Mouse (Mus musculus): ENCODE data around the gene Eif2d.

The Eif2d gene

GRCm38 (mm10) chr1:131153018-131153629, at the start of gene Eif2d:
TSS of gene Eif2d (plus strand) at chr1:131153181.
- peak; percentile 92 for DNase-seq (ENCODE audit: low spot score)

- no peak for DNase-seq (ENCODE audit: low spot score)
Observed at GRCm38 (mm10) chr1:131103776-131104424, 49.1 kb upstream of the Eif2d start.

GRCm38 (mm10) chr1:131107575-131108308, 45.2 kb upstream of the Eif2d start:
- no peak for DNase-seq (ENCODE audit: low spot score)

DNA sequence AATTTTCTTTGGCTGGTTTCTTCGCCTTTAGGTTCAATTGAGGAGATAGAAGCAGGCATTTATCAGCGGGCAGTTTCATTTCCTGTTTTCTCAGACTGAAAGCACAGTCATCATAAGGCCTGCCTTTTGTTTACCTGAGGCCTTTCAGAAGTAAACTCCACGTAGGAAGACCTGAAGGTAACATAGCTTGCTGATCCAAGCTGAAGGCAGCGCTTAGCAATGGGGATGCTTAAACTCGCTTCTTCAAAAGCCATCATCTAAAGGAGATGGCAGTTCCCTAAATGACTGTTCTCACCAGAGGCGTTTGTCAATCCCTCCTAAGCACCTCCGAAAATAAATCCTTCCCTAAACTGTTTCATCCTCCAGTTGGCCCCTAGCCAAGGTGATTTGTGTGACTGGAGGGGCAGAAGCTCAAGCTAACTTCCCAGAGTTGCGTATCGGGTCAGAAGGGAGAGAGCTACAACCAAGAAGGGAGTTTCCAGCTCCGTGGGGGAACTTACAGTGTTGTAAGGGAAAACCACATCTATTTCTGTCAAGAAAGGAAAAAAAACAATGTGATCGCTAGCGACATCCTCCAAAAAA, 42.4 kb upstream of the Eif2d start:
- no peak for DNase-seq (ENCODE audit: low spot score)

DNA sequence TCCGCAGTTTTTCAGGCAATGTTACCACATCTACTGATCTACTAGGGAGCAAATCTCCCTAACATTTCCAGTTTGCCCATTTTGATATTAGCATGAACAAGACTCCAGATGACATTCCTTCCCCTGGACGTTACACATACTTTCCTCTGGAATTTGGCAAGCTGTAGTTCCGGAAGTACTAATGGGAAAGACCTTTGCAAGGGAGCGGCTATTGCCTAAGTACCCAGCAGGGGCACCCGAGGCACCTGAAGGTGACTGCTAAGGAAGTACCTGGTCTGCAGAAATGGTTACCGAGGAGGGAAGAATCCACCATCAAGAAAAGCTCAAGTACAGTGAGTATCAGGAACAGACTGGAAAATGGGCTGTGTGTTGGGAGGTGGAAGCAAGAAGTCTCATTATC, 40.4 kb upstream of the Eif2d start:
- peak; percentile 66 for DNase-seq (ENCODE audit: low spot score)

GRCm38 (mm10) chr1:131115932-131116331, 37.0 kb upstream of the Eif2d start:
- DNase-seq (ENCODE audit: low spot score): peak; percentile 82

DNA sequence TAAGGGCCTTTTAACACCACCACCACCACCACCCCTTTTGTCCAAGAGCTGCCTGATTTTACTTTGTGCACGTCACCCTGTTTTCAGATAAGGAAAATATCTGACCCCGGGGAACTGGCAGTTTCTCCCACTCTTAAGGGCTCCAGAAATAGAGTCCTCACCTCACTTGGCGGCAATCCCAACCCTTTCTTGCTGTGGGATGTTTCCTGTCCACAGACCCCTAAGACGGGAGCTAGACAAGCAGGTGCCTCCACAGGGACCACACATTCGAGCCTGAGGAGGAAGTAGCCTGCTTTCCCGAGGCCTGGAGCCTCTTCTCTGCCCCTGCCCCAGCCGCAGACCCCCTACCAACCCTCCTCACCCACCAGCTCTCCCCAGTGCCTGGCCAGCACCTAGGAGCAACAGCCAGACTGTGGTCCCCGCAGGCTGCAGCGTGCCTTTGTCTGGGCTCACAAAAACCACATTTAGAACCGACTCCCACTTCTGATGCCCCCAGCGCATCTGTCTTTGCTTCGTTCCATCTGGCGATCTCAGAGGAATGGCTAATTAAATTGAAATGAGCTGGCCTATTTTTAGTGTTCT, 36.5 kb upstream of the Eif2d start:
- DNase-seq (ENCODE audit: low spot score): peak; percentile 56

DNA sequence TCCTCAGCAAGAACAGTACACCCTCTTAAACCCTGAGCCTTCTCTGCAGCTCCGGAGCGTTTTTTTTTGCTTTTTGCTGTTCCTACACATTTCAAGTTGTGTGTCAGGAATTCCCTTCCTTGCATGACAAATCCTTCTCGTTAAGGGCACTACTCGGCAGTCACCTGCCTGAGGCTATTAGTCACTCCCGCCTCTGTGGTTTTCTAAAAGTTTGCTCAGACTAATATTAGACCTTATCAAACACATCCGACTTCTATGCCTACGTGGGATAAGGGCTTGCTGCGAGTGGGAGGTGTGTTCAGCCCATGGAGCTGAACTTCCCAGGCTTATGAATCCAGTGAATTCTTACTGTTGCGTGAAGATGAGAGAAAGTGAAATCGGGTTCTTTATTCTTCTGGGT, 34.5 kb upstream of the Eif2d start:
- DNase-seq (ENCODE audit: low spot score): no peak

DNA sequence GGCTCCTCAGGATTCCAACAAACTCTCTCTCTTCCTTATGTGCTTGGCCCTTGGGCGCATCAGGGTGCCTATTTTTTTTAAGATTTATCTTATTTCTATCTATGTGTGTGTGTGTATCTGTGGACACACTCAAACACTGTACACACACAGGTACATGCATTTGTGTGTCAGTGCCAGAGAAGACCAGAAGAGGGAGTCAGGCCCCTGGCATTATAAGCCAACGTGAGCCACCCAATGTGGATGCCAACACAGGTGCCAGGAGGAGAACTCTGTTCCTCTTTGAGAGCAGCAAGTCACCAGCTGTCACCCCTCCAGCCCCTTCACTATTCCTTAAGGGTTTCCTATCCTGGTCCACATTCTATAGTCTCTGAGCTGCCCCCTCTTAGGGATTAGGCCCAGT, 34.0 kb upstream of the Eif2d start:
- DNase-seq (ENCODE audit: low spot score): no peak

- no peak for DNase-seq (ENCODE audit: low spot score)
Observed at GRCm38 (mm10) chr1:131121987-131122386, 31.0 kb upstream of the Eif2d start.

- DNase-seq (ENCODE audit: low spot score): no peak
Observed at GRCm38 (mm10) chr1:131123522-131124265, 29.3 kb upstream of the Eif2d start.

DNA sequence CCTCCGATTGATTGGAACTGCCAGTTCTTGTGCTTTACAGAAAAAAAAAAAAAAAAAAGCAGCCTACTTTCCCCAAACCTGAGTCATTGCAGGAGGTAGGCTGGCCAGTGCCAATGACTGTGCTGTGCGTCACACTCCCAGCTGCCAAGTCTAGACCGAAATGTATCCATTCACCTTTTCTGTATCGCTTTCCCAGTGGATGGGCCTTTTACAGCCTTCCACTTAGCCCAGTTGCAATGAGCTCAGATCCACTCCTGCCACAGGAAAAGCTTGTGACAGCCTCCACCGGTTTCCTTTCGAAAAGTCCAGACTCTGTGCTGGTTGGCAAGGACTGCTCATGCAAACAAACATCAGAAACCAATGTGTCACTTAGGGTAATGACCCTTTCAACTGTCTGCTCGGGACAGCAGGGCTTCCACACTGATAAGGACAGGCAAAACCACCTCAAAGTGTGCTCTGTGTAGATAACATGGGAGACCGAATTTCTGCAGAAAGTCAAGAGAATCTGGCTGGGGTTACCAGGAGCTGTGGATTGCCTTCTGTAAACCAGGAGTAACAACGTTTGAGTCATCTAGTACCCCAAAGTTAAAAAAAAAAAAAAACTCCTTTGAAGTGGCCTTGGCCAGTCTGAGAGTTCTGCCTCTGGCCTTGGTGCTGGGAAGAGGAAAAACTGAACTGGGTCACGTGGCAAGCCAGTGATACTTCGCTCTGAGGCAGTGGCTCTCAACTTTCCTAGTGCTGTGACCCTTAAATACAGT, 26.8 kb upstream of the Eif2d start:
- DNase-seq (ENCODE audit: low spot score): no peak

DNA sequence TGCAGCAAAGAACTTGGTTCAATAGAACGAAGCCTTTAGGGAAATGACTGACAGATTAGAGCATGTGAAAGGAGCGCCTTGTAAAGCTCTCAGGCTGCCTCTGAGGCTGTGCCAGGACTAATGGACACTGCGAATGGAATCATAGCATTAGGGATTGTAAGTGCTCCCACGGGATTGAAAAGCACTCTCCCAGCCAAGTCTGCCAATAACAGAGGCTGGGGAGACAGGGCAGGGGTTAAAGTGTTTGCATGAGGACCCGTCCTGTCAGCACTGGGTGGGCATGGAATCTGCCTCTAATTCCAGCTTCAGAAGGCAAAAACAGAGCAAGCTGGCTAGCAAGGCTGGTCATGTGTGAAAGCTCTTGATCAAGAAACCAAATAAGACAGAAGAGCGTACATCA, 18.8 kb upstream of the Eif2d start:
- DNase-seq (ENCODE audit: low spot score): no peak

DNA sequence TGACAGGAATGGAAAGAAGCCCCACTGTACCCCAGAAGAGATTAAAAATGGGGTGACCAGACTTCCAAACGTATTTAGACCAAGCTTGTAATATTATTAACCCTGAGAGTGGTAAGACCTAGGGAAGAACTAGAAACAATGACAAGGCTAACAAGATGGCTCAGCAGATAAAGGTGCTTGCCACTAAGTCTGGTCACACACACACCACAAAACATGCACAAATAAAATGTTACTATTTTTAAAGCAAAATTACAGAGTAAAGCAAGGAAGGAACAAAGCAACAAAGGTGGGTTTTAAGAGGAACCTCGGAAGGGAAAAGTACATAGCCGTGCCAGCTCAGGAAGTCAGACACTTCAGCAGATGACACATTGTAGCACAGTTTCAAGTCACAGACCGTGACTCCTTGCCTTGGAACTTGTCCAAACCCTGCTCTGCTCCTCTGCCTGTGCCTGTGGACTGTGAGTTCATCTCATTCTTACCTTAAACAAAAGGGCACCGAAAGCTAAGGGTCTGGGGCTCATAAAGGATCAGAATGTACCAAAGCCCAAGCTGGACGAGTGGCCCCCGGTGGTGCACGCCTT, 17.9 kb upstream of the Eif2d start:
- DNase-seq (ENCODE audit: low spot score): peak; percentile 61

- no peak for DNase-seq (ENCODE audit: low spot score)
Observed at GRCm38 (mm10) chr1:131135960-131136629, 16.9 kb upstream of the Eif2d start.

GRCm38 (mm10) chr1:131137111-131137510, 15.9 kb upstream of the Eif2d start:
- DNase-seq (ENCODE audit: low spot score): no peak

- DNase-seq (ENCODE audit: low spot score): peak; percentile 61
Observed at GRCm38 (mm10) chr1:131137717-131138118, 15.3 kb upstream of the Eif2d start.

GRCm38 (mm10) chr1:131138191-131139016, 14.6 kb upstream of the Eif2d start, which contains the start of gene Dyrk3:
TSS of gene Dyrk3 (minus strand) at chr1:131138340.
- DNase-seq (ENCODE audit: low spot score): peak; percentile 95
